Mouse (Mus musculus) cerebellum, adult 11 months (tissue): Measurements from ENCODE around the gene Krtap5-4.
"Not testable (repeated sequence)": the region's sequence is repeated elsewhere in the genome, so short reads cannot be mapped to it uniquely, and the experiment has no call there.

Experiments used
- DNase-seq: peaks from one replicate; pipeline ENCODE4 v3.0.0; 2022

Gene Krtap5-4

GRCm38 (mm10) chr7:142322641-142323040, 19.3 kb downstream of the Krtap5-4 start:
- no peak for DNase-seq

- DNase-seq = no peak
Measured at GRCm38 (mm10) chr7:142323396-142324117, 20.2 kb downstream of the Krtap5-4 start.

GRCm38 (mm10) chr7:142326714-142327445, 23.5 kb downstream of the Krtap5-4 start:
- no peak for DNase-seq

GRCm38 (mm10) chr7:142328507-142328906, 25.2 kb downstream of the Krtap5-4 start:
- DNase-seq = no peak

GRCm38 (mm10) chr7:142330271-142330724, 26.9 kb downstream of the Krtap5-4 start:
- DNase-seq = no peak

- no peak for DNase-seq
Measured at GRCm38 (mm10) chr7:142331281-142331680, 27.9 kb downstream of the Krtap5-4 start.

GRCm38 (mm10) chr7:142332741-142333140, 29.4 kb downstream of the Krtap5-4 start:
- DNase-seq = not testable (repeated sequence)

GRCm38 (mm10) chr7:142334246-142334645, 30.9 kb downstream of the Krtap5-4 start:
- DNase-seq = peak; percentile 89

- peak; percentile 86 for DNase-seq
Measured at GRCm38 (mm10) chr7:142335151-142335550, 31.8 kb downstream of the Krtap5-4 start.

GRCm38 (mm10) chr7:142340269-142340970, 37.1 kb downstream of the Krtap5-4 start:
- no peak for DNase-seq

- DNase-seq = no peak
Measured at GRCm38 (mm10) chr7:142341564-142342246, 38.4 kb downstream of the Krtap5-4 start.

GRCm38 (mm10) chr7:142342247-142342640, 38.9 kb downstream of the Krtap5-4 start:
- DNase-seq = no peak

GRCm38 (mm10) chr7:142347542-142347941, 44.2 kb downstream of the Krtap5-4 start:
- no peak for DNase-seq

- DNase-seq = no peak
Measured at GRCm38 (mm10) chr7:142349308-142349961, 46.1 kb downstream of the Krtap5-4 start.

GRCm38 (mm10) chr7:142351569-142351968, 48.2 kb downstream of the Krtap5-4 start:
- DNase-seq = no peak

GRCm38 (mm10) chr7:142353854-142354253, 50.5 kb downstream of the Krtap5-4 start:
- no peak for DNase-seq
